Mouse (Mus musculus) right cerebral cortex, postnatal 4 days (tissue): ENCODE measurements around the gene Mrpl2.

Experiments used
- DNase-seq: peaks from one replicate; pipeline ENCODE4 v3.0.0-alpha.2; 2022

Mrpl2 gene

GRCm38 (mm10) chr17:46628471-46628790, 17.6 kb upstream of the Mrpl2 start:
- no peak for DNase-seq

- DNase-seq: peak; percentile 95
These were observed 17.0 kb upstream of the Mrpl2 start, which contains the start of gene Ptk7 for GRCm38 (mm10) chr17:46628791-46629684. TSS of gene Ptk7 (minus strand) at chr17:46629504.

- DNase-seq: no peak
These were observed 16.2 kb upstream of the Mrpl2 start for GRCm38 (mm10) chr17:46629685-46630441.

- DNase-seq: peak; percentile 64
These were observed 9.1 kb upstream of the Mrpl2 start for GRCm38 (mm10) chr17:46636831-46637523.

GRCm38 (mm10) chr17:46639929-46640328, 6.1 kb upstream of the Mrpl2 start:
- no peak for DNase-seq

GRCm38 (mm10) chr17:46642060-46642459, 4.0 kb upstream of the Mrpl2 start:
- no peak for DNase-seq

- DNase-seq: no peak
These were observed 1.8 kb upstream of the Mrpl2 start for GRCm38 (mm10) chr17:46644152-46644805.

GRCm38 (mm10) chr17:46644916-46645475, 1.0 kb upstream of the Mrpl2 start:
- no peak for DNase-seq

GRCm38 (mm10) chr17:46646322-46646662, 263 bp downstream of the Mrpl2 start:
- no peak for DNase-seq

GRCm38 (mm10) chr17:46647279-46647678, 1.2 kb downstream of the Mrpl2 start:
- no peak for DNase-seq

- no peak for DNase-seq
These were observed 2.4 kb downstream of the Mrpl2 start for GRCm38 (mm10) chr17:46648436-46648835.

- no peak for DNase-seq
These were observed 3.8 kb downstream of the Mrpl2 start for GRCm38 (mm10) chr17:46649811-46650210.

- DNase-seq: peak; percentile 89
These were observed 4.4 kb downstream of the Mrpl2 start, which contains the start of gene Cul7 for GRCm38 (mm10) chr17:46650232-46651031. TSS of gene Cul7 (plus strand) at chr17:46650337.

- no peak for DNase-seq
These were observed 5.3 kb downstream of the Mrpl2 start for GRCm38 (mm10) chr17:46651292-46651691.

- DNase-seq: no peak
These were observed 5.9 kb downstream of the Mrpl2 start for GRCm38 (mm10) chr17:46651755-46652547.

- DNase-seq: no peak
These were observed 10.0 kb downstream of the Mrpl2 start for GRCm38 (mm10) chr17:46656054-46656453.

- no peak for DNase-seq
These were observed 15.3 kb downstream of the Mrpl2 start for GRCm38 (mm10) chr17:46661351-46661750.

GRCm38 (mm10) chr17:46661981-46662380, 16.0 kb downstream of the Mrpl2 start:
- no peak for DNase-seq

- DNase-seq: no peak
These were observed 16.7 kb downstream of the Mrpl2 start for GRCm38 (mm10) chr17:46662730-46663129.

GRCm38 (mm10) chr17:46667712-46668111, 21.7 kb downstream of the Mrpl2 start:
- no peak for DNase-seq

GRCm38 (mm10) chr17:46669911-46670310, 23.9 kb downstream of the Mrpl2 start:
- DNase-seq: no peak
